Mouse (Mus musculus) gastrocnemius, postnatal 10 days (tissue): Measurements from ENCODE around the gene Lrrc36. TPM values are rescaled to one million over a fixed set of nuclear protein-coding genes. Genes with fewer than 3 reads are reported as not detected.
A peak's percentile ranks its signal among the peaks of the same experiment; 100 is the strongest.

Experiments
- DNase-seq: peaks from one replicate; pipeline ENCODE4 v3.0.0; 2021; ENCODE audit warnings: mixed read lengths
- total RNA-seq, 2 experiments: library from RNA; stranded (reverse); gene quantifications; 2 replicates each; pipeline ENCODE4 v1.2.3; 2021

Lrrc36 gene
- total RNA-seq, 2 experiments from 2014 or later: 0.93 to 1.1 TPM

GRCm38 (mm10) chr8:105484030-105484368 lies 70.6 kb downstream of the Lrrc36 start:
- DNase-seq: no peak

- DNase-seq: peak; percentile 78
Observed at GRCm38 (mm10) chr8:105484392-105484791, 71.0 kb downstream of the Lrrc36 start.

- no peak for DNase-seq
Observed at GRCm38 (mm10) chr8:105488082-105488481, 74.7 kb downstream of the Lrrc36 start.

- no peak for DNase-seq
Observed at GRCm38 (mm10) chr8:105489281-105489680, 75.9 kb downstream of the Lrrc36 start.

- no peak for DNase-seq
Observed at GRCm38 (mm10) chr8:105493495-105493894, 80.1 kb downstream of the Lrrc36 start.

- DNase-seq: no peak
Observed at GRCm38 (mm10) chr8:105494566-105494965, 81.2 kb downstream of the Lrrc36 start.

GRCm38 (mm10) chr8:105495350-105496302 lies 82.3 kb downstream of the Lrrc36 start:
- DNase-seq: no peak

- DNase-seq: peak; percentile 94
Observed at GRCm38 (mm10) chr8:105496439-105497180, 83.2 kb downstream of the Lrrc36 start, which contains the start of gene Zdhhc1. TSS of gene Zdhhc1 (minus strand) at chr8:105496902.

GRCm38 (mm10) chr8:105499787-105500186 lies 86.4 kb downstream of the Lrrc36 start:
- DNase-seq: no peak

- DNase-seq: no peak
Observed at GRCm38 (mm10) chr8:105504617-105505016, 91.2 kb downstream of the Lrrc36 start.

- DNase-seq: no peak
Observed at GRCm38 (mm10) chr8:105506977-105507376, 93.6 kb downstream of the Lrrc36 start.

GRCm38 (mm10) chr8:105508758-105509157 lies 95.4 kb downstream of the Lrrc36 start:
- DNase-seq: no peak

- DNase-seq: no peak
Observed at GRCm38 (mm10) chr8:105509997-105510735, 96.8 kb downstream of the Lrrc36 start.

Other genes with a start within 250 kb of the Lrrc36 start
- gene Cbfb, start 242.9 kb upstream of the Lrrc36 start, total RNA-seq: 10 to 100 TPM; 39.8 to 46.9 TPM
- 10 to 100 TPM; 16.1 to 18.4 TPM for gene D230025D16Rik, start 188.4 kb upstream of the Lrrc36 start, total RNA-seq
- 1 to 10 TPM; 8.6 to 9.9 TPM for gene B3gnt9, start 158.4 kb upstream of the Lrrc36 start, total RNA-seq
- gene Tradd, start 149.0 kb upstream of the Lrrc36 start, total RNA-seq: 1 to 10 TPM; 3.3 to 4.4 TPM
- 1 to 10 TPM in 1 of 2 experiments, under 1 TPM in 1; 0.85 to 1.6 TPM for gene Fbxl8, start 148.9 kb upstream of the Lrrc36 start, total RNA-seq
- under 1 TPM; 0.42 to 0.70 TPM for gene Hsf4, start 143.8 kb upstream of the Lrrc36 start, total RNA-seq
- gene Nol3, start 137.4 kb upstream of the Lrrc36 start, total RNA-seq: 10 to 100 TPM; 22.3 to 22.8 TPM
- 1 to 10 TPM; 2.3 to 3.1 TPM for gene 4931428F04Rik, start 123.7 kb upstream of the Lrrc36 start, total RNA-seq
- 1 to 10 TPM; 3.9 to 9.1 TPM for gene Exoc3l, start 117.5 kb upstream of the Lrrc36 start, total RNA-seq
- 10 to 100 TPM; 18.7 to 22.3 TPM for gene E2f4, start 115.9 kb upstream of the Lrrc36 start, total RNA-seq
- gene Elmo3, start 108.0 kb upstream of the Lrrc36 start, total RNA-seq: under 1 TPM; 0.77 to 0.80 TPM
- 1 to 10 TPM; 1.5 to 2.4 TPM for gene Lrrc29, start 87.3 kb upstream of the Lrrc36 start, total RNA-seq
- 10 to 100 TPM; 23.6 to 27.1 TPM for gene Tmem208, start 87.2 kb upstream of the Lrrc36 start, total RNA-seq
- 10 to 100 TPM in 1 of 2 experiments, 1 to 10 TPM in 1; 8.9 to 14.7 TPM for gene Fhod1, start 65.6 kb upstream of the Lrrc36 start, total RNA-seq
- gene Slc9a5, start 64.7 kb upstream of the Lrrc36 start, total RNA-seq: 1 to 10 TPM; 1.4 to 2.4 TPM
- under 1 TPM; 0.07 to 0.79 TPM for gene Plekhg4, start 40.3 kb upstream of the Lrrc36 start, total RNA-seq
- under 1 TPM in 1 of 2 experiments, not detected in 1; 0.07 TPM for gene Kctd19, start 69 bp upstream of the Lrrc36 start, total RNA-seq
- 100 to 1,000 TPM; 260 to 285 TPM for gene Tppp3, start 58.0 kb downstream of the Lrrc36 start, total RNA-seq
- 10 to 100 TPM; 10.9 to 15.9 TPM for gene Zdhhc1, start 83.3 kb downstream of the Lrrc36 start, total RNA-seq
- gene Hsd11b2, start 105.2 kb downstream of the Lrrc36 start, total RNA-seq: 1 to 10 TPM; 4.4 to 4.5 TPM
- gene Atp6v0d1, start 152.5 kb downstream of the Lrrc36 start, total RNA-seq: 10 to 100 TPM; 49.3 to 54.2 TPM
- 10 to 100 TPM; 20.7 to 26.9 TPM for gene Ripor1, start 191.7 kb downstream of the Lrrc36 start, total RNA-seq
- 10 to 100 TPM; 43.7 to 46.7 TPM for gene Ctcf, start 223.0 kb downstream of the Lrrc36 start, total RNA-seq
- under 1 TPM; 0.84 to 0.85 TPM for gene Agrp, start 223.8 kb downstream of the Lrrc36 start, total RNA-seq